ENCODE assay signal across 9 mouse cellular contexts in genomic region chr11:69116843-69117242, GRCm38 (mm10). TPM values are rescaled to one million over a fixed set of nuclear protein-coding genes. Genes with fewer than 3 reads are reported as not detected.
DNase-seq lines count a peak whose midpoint lies in the region; ATAC-seq and TF ChIP-seq lines count a peak whose summit lies in the region.
"Had no signal": no experiment of that assay in that cellular context is flagged by ENCODE, and none has a peak within 500 bp of the region (broad histone marks: within the 10 kb centered on the region; RNA-seq: fewer than 3 reads in every experiment).

No protein-coding gene starts in this region.

- WGBS in hindbrain, embryonic 11.5 days: 53% methylated on average over 5 of the region's 5 CpGs
- 55% methylated on average over 5 of the region's 5 CpGs for WGBS in midbrain, embryonic 10.5 days

- ATAC-seq in hindbrain, embryonic 11.5 days (ENCODE audit: low FRiP score): no peak

- TF ChIP-seq EP300 in MEL (IDR thresholded peaks at IDR 0.05; ENCODE audit: low read depth in 1 of 2, low read length in 2 of 2): no peak

- no peak for TF ChIP-seq CTCF in gastrocnemius, adult 2 months (IDR thresholded peaks at IDR 0.05)
- TF ChIP-seq CTCF in MEL (IDR thresholded peaks at IDR 0.05 in 2 of 3, conservative IDR thresholded peaks at IDR 0.05 in 1 of 3; ENCODE audit: control insufficient read depth in 1 of 3, insufficient read depth in 1 of 3, low read depth in 2 of 3, low read length in 3 of 3, poor library complexity in 1 of 3, severe bottlenecking in 1 of 3): no peak

- H3K4me3 ChIP-seq in gastrocnemius, adult 2 months: no peak overlapping the region
- no peak overlapping the region; a peak in 1 of 4 replicates for H3K4me3 ChIP-seq in MEL (ENCODE audit: control insufficient read depth in 1 of 2, insufficient read depth in 1 of 2, low read depth in 2 of 2, low read length in 2 of 2)
- H3K4me3 ChIP-seq in hindbrain, embryonic 11.5 days (ENCODE audit: low read depth, low read length): peak overlapping the region; percentile 75; the same call in 1 of the 2 replicates
- peak overlapping the region; percentile 87 for H3K4me3 ChIP-seq in midbrain, embryonic 10.5 days

- TF ChIP-seq RAD21 in MEL (IDR thresholded peaks at IDR 0.05; ENCODE audit: low read depth, low read length): no peak

- peaks cover 0 to 14% of the 10 kb centered on the region in 2 experiments; a peak in 2 of 4 replicates for H3K4me1 ChIP-seq in MEL (ENCODE audit: control insufficient read depth in 1 of 2, insufficient read depth in 2 of 2, low read length in 2 of 2)
- H3K4me1 ChIP-seq in hindbrain, embryonic 11.5 days (replicated peaks; ENCODE audit: control insufficient read depth, insufficient read depth, low read length): peaks cover 19% of the 10 kb centered on the region
- H3K4me1 ChIP-seq in midbrain, embryonic 10.5 days: peaks cover 58% of the 10 kb centered on the region

- no peak overlapping the region for H3K9ac ChIP-seq in MEL (ENCODE audit: control insufficient read depth, low read depth, low read length, poor library complexity, severe bottlenecking)
- no peak overlapping the region for H3K9ac ChIP-seq in hindbrain, embryonic 11.5 days (ENCODE audit: low read depth, low read length)

- H3K36me3 ChIP-seq in MEL (ENCODE audit: control insufficient read depth in 1 of 2, insufficient read depth in 2 of 2, low read length in 2 of 2): peaks cover 0 to 9% of the 10 kb centered on the region in 2 experiments; a peak in 2 of 4 replicates
- H3K36me3 ChIP-seq in hindbrain, embryonic 11.5 days (ENCODE audit: control insufficient read depth, insufficient read depth, low read length): no peaks in the 10 kb centered on the region
- H3K36me3 ChIP-seq in midbrain, embryonic 10.5 days: no peaks in the 10 kb centered on the region

- 0 out of 2 replicates have a peak overlapping the region, but pooled peaks have one; percentile 14 for H3K4me2 ChIP-seq in hindbrain, embryonic 11.5 days (replicated peaks; ENCODE audit: low read depth, low read length)

- H3K79me2 ChIP-seq in MEL (ENCODE audit: control insufficient read depth, insufficient read depth, low read length, poor library complexity): no peaks in the 10 kb centered on the region; the same call in 1 of the 2 replicates

- DNase-seq in gastrocnemius, adult 2 months: no peak
- DNase-seq in gastrocnemius, postnatal 14 days: no peak
- DNase-seq in MEL (ENCODE audit: low read depth, low spot score): peak; percentile 12
- DNase-seq in hindbrain, embryonic 11.5 days (ENCODE audit: low spot score): no peak
- DNase-seq in midbrain, embryonic 10.5 days (ENCODE audit: low spot score): no peak
- DNase-seq in thymus, postnatal 4 days: no peak
- no peak for DNase-seq in spleen, adult 12 weeks (ENCODE audit: low spot score)
- no peak for DNase-seq in right cerebral cortex, postnatal 4 days

- peak overlapping the region; percentile 88; the same call in 1 of the 2 replicates for H3K27ac ChIP-seq in gastrocnemius, adult 2 months
- H3K27ac ChIP-seq in MEL (ENCODE audit: control insufficient read depth, low read depth, low read length): no peak overlapping the region
- no peak overlapping the region for H3K27ac ChIP-seq in hindbrain, embryonic 11.5 days (ENCODE audit: low read depth, low read length)
- H3K27ac ChIP-seq in midbrain, embryonic 10.5 days (replicated peaks): no peak overlapping the region

- no peak for TF ChIP-seq POLR2A in MEL (IDR thresholded peaks at IDR 0.05; ENCODE audit: control insufficient read depth in 1 of 2, insufficient read depth in 1 of 2, low read depth in 1 of 2, low read length in 2 of 2, poor library complexity in 1 of 2)

- no peaks in the 10 kb centered on the region for H3K9me3 ChIP-seq in MEL (replicated peaks; ENCODE audit: insufficient read depth, low read length)
- no peaks in the 10 kb centered on the region for H3K9me3 ChIP-seq in hindbrain, embryonic 11.5 days (ENCODE audit: control insufficient read depth, low read length)
- H3K9me3 ChIP-seq in midbrain, embryonic 10.5 days (replicated peaks): no peaks in the 10 kb centered on the region

- intact Hi-C loops in gastrocnemius, adult 2 months (cut with DNase I): no loop called here
- intact Hi-C loops in gastrocnemius, postnatal 14 days (cut with DNase I; ENCODE audit: low total_unique reads): no loop called here

- no peaks in the 10 kb centered on the region for H3K27me3 ChIP-seq in MEL (ENCODE audit: control insufficient read depth in 1 of 2, insufficient read depth in 2 of 2, low read length in 2 of 2)
- H3K27me3 ChIP-seq in hindbrain, embryonic 11.5 days (ENCODE audit: control insufficient read depth, insufficient read depth, low read length): peaks cover 21% of the 10 kb centered on the region
- H3K27me3 ChIP-seq in midbrain, embryonic 10.5 days (ENCODE audit: low read depth, poor library complexity, severe bottlenecking): peaks cover 85% of the 10 kb centered on the region

TF ChIP-seq in MEL, 35 proteins besides CTCF, POLR2A, EP300 and RAD21:
- TF ChIP-seq MAZ (IDR thresholded peaks at IDR 0.05; ENCODE audit: low read depth, low read length) (no peak), CHD2 (IDR thresholded peaks at IDR 0.05; ENCODE audit: low read length) (no peak), USF2 (IDR thresholded peaks at IDR 0.05; ENCODE audit: borderline replicate concordance in 1 of 2, insufficient read depth in 1 of 2, low read depth in 1 of 2, low read length in 2 of 2) (no peak), MAX (IDR thresholded peaks at IDR 0.05; ENCODE audit: low read length) (no peak), MXI1 (IDR thresholded peaks at IDR 0.05; ENCODE audit: low read depth, low read length) (no peak), JUND (IDR thresholded peaks at IDR 0.05; ENCODE audit: low read depth, low read length) (no peak), GATA1 (IDR thresholded peaks at IDR 0.05; ENCODE audit: low read depth, low read length) (no peak)

RNA-seq across cellular contexts. Expression of gene Hes7, which starts 3.4 kb away (rescaled TPM):
- not detected for total RNA-seq in gastrocnemius, adult 2 months (2021)
- under 1 TPM in 1 of 2 experiments, not detected in 1; 0.10 TPM for total RNA-seq in gastrocnemius, postnatal 14 days (2021)
- total RNA-seq in MEL (2012; rRNA removed): 0.08 TPM in 1 of 2 replicates, not detected in the other
- polyA plus RNA-seq in MEL (2012; ENCODE audit: insufficient read depth in 1 of 2, insufficient read length in 2 of 2, low read depth in 1 of 2, low replicate concordance in 2 of 2, missing spikeins in 1 of 2): 1 to 10 TPM in 1 of 2 experiments, not detected in 1; 1.4 TPM
- 0.19 and 0.29 TPM in 2 replicates for polyA plus RNA-seq in hindbrain, embryonic 11.5 days (2014; fragmentation: Nextera tagmentation; extraction: Ambion mirVana)
- polyA plus RNA-seq in midbrain, embryonic 10.5 days (2016; fragmentation: Nextera tagmentation; extraction: Ambion mirVana): 0.07 and 0.09 TPM in 2 replicates

RNA-seq across cellular contexts. Expression of gene 9130213A22Rik, which starts 5.5 kb away (rescaled TPM):
- under 1 TPM in 1 of 2 experiments, not detected in 1; 0.20 TPM for total RNA-seq in gastrocnemius, adult 2 months (2021)
- under 1 TPM in 1 of 2 experiments, not detected in 1; 0.18 TPM for total RNA-seq in gastrocnemius, postnatal 14 days (2021)
- 0.08 TPM in 1 of 2 replicates, not detected in the other for total RNA-seq in MEL (2012; rRNA removed)
- polyA plus RNA-seq in MEL (2012; ENCODE audit: insufficient read depth in 1 of 2, insufficient read length in 2 of 2, low read depth in 1 of 2, low replicate concordance in 2 of 2, missing spikeins in 1 of 2): under 1 TPM in 1 of 2 experiments, not detected in 1; 0.26 TPM
- polyA plus RNA-seq in hindbrain, embryonic 11.5 days (2014; fragmentation: Nextera tagmentation; extraction: Ambion mirVana): 0.21 TPM in 1 of 2 replicates, not detected in the other
- 0.07 and 0.14 TPM in 2 replicates for polyA plus RNA-seq in midbrain, embryonic 10.5 days (2016; fragmentation: Nextera tagmentation; extraction: Ambion mirVana)

RNA-seq across cellular contexts. Expression of gene Aloxe3, which starts 8.9 kb away (rescaled TPM):
- not detected for total RNA-seq in gastrocnemius, adult 2 months (2021)
- not detected for total RNA-seq in gastrocnemius, postnatal 14 days (2021)
- not detected in 2 replicates for total RNA-seq in MEL (2012; rRNA removed)
- under 1 TPM in 1 of 2 experiments, not detected in 1; 0.13 TPM for polyA plus RNA-seq in MEL (2012; ENCODE audit: insufficient read depth in 1 of 2, insufficient read length in 2 of 2, low read depth in 1 of 2, low replicate concordance in 2 of 2, missing spikeins in 1 of 2)
- polyA plus RNA-seq in hindbrain, embryonic 11.5 days (2014; fragmentation: Nextera tagmentation; extraction: Ambion mirVana): 0.06 and 0.40 TPM in 2 replicates
- polyA plus RNA-seq in midbrain, embryonic 10.5 days (2016; fragmentation: Nextera tagmentation; extraction: Ambion mirVana): 0.17 and 0.25 TPM in 2 replicates
- polyA plus RNA-seq: heart, postnatal 0 days had no signal

RNA-seq across cellular contexts. Expression of gene Per1, which starts 21.8 kb away (rescaled TPM):
- total RNA-seq in gastrocnemius, adult 2 months (2021): 10 to 100 TPM; 68.2 to 76.8 TPM
- 10 to 100 TPM; 22.1 to 77.5 TPM for total RNA-seq in gastrocnemius, postnatal 14 days (2021)
- 4.5 and 5.6 TPM in 2 replicates for total RNA-seq in MEL (2012; rRNA removed)
- 10 to 100 TPM in 1 of 2 experiments, not detected in 1; 34.9 TPM for polyA plus RNA-seq in MEL (2012; ENCODE audit: insufficient read depth in 1 of 2, insufficient read length in 2 of 2, low read depth in 1 of 2, low replicate concordance in 2 of 2, missing spikeins in 1 of 2)
- 5.6 and 7.4 TPM in 2 replicates for polyA plus RNA-seq in hindbrain, embryonic 11.5 days (2014; fragmentation: Nextera tagmentation; extraction: Ambion mirVana)
- 6.8 and 7.6 TPM in 2 replicates for polyA plus RNA-seq in midbrain, embryonic 10.5 days (2016; fragmentation: Nextera tagmentation; extraction: Ambion mirVana)

RNA-seq across cellular contexts. Expression of gene Vamp2, which starts 28.6 kb away (rescaled TPM):
- 10 to 100 TPM; 38.0 to 42.7 TPM for total RNA-seq in gastrocnemius, adult 2 months (2021)
- 10 to 100 TPM; 37.9 to 39.7 TPM for total RNA-seq in gastrocnemius, postnatal 14 days (2021)
- total RNA-seq in MEL (2012; rRNA removed): 3.3 and 4.2 TPM in 2 replicates
- polyA plus RNA-seq in MEL (2012; ENCODE audit: insufficient read depth in 1 of 2, insufficient read length in 2 of 2, low read depth in 1 of 2, low replicate concordance in 2 of 2, missing spikeins in 1 of 2): 10 to 100 TPM in 1 of 2 experiments, not detected in 1; 28.9 TPM
- 85.1 and 98.1 TPM in 2 replicates for polyA plus RNA-seq in hindbrain, embryonic 11.5 days (2014; fragmentation: Nextera tagmentation; extraction: Ambion mirVana)
- polyA plus RNA-seq in midbrain, embryonic 10.5 days (2016; fragmentation: Nextera tagmentation; extraction: Ambion mirVana): 63.1 and 90.1 TPM in 2 replicates

Comparison
In these comparisons a context has a peak if more than half of its experiments do, and no peak if none do; other contexts are left out.
1. H3K4me3 ChIP-seq: peak in hindbrain, embryonic 11.5 days (single experiment) and midbrain, embryonic 10.5 days (single experiment); none in gastrocnemius, adult 2 months (single experiment) and MEL (0 of 2).